Mouse (Mus musculus): ENCODE results near the gene St8sia1.

St8sia1 gene

DNA sequence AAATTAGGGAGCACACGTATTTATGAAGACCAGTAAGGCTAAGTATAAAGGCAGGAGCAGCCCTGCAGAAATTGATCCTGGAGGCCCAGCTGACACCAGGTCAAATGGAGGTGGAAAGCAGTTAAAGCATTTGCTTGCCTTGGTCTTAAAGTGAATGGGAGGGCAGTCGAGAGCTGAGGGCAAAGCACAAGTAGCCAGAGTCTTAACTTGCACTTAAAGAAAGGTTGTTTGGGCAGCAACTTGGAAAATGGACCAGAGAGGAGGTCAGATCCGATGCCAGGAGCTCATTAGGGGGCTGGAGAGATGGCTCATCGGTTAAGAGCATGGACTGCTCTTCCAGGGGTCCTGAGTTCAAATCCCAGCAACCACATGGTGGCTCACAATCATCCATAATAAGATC, 70.5 kb downstream of the St8sia1 start:
- no peak for DNase-seq

DNA sequence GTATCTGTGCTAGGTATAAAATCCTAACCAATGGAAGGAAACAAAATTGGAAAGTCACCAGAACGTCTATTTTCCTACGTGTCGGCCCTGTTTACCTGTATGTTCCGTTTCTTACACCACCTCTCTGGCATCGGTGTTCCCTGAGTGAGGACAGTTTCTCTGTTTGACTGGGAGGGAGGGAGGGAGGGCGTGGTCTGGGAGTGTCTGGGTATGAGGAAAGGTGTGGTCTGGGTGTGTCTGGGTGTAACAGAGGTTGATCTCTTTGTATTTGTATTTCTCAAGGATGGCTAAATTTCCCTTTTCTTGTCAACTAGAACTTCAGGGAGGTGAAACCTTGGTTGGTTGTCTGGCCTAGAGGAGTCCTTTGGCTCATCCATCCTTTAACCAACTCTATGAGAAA, 73.9 kb downstream of the St8sia1 start:
- no peak for DNase-seq

DNA sequence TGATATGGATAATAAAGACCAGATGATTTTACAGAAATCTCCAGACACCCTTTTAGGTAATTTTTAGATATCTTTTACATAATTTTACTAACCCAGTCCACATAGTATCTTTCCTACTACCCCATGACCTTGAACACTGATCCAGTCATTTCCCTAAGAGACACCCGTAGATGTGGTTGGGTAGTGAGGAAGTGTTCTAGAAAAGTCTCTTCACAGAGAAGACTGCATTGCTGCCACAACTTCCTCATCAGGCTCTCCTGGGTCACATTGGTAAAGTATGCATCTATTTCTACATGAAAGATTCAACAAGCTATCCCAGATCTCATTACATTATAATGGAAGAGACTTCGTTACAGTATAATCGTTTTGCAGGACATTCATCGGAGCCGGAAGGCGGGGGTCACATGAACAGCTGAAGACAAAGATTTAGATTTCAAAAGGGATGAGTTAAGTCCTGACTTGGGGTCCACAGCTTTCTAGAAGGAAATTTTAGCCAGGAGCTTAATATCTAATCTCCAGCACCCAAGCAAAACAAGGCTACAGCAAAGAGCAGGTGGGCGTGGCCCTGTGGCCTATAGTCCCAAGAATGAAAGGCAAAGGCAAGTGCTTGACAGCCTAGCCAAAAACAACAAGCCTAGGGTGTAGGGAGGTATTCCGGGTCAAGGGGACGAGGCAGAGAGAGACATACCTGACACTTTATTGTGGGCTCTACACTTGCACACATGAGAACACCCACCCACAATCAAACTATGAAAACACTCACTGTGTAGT, 75.1 kb downstream of the St8sia1 start:
- DNase-seq, result peak; percentile 59

DNA sequence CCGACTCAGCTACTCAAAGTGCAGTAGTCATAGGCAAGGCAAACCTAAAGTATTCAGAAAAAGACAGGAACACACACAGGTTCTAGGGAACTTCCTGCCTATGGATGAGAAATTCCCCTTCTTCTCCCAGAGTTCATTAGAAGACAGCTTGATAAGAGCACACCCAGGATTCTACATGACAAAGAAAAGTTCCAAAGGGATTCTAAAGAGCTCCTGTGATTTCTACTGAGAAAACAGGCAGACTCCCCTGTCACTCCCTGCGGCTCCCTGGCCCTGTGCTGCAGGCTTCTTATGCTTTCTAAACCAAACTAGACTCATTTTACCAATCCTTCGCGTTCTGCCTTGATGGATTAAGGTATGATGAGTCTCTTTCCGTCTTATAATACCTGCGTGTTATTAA, 75.9 kb downstream of the St8sia1 start:
- no peak for DNase-seq

DNA sequence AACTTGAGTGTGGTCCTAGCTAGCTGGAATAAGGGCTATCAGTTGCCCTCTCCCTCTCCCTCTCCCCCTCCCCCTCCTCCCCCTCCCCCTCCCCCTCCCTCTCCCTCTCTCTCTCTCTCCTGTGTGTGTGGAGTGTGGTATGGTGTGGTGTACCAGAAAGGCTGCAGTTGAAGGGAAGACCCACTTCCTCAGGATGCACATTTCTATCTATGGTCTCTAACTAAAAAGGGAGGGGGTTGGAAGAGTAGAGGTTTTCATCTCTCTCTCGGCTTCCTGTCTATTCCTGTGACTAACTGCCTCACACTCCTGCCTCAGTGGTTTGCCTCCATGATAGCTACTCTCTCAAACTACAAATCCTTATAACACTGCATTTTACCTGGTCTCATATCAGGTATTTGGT, 76.9 kb downstream of the St8sia1 start:
- no peak for DNase-seq

DNA sequence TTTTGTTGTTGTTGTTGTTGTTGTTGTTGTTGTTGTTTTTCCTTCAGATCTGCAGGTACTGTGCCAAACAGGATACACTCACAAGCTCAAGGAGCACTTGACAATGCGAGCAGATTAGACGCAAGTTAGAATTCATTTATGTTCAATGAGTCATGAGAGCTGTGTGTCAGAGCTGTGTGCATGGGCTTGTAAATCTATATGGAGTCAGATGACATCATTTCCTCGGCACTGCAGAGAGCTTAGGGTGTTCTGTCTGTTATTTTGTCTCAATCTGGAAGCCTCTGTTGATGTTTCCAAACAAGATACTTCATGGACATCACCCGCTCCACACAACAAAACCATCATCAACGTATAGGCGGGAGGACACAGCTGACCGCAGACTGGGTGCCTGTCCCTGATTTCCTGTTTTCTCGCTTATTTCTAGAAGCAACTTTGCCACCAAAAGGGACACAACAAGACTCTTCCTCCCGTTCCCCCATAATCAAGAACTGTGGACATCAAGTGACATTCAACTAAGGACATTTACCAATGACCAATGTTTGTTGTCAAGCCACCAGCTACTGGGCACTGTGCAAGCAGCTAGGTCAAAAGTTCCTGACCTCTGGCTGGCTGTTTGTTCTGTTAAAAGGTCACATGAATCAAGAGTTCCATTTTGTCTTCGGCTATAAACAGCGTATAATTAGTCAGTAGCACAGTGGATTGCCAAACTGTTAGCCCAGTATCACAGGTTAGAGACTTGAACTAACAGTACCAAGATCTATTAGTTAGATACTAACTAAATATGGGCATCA, 78.7 kb downstream of the St8sia1 start:
- DNase-seq, result no peak

DNA sequence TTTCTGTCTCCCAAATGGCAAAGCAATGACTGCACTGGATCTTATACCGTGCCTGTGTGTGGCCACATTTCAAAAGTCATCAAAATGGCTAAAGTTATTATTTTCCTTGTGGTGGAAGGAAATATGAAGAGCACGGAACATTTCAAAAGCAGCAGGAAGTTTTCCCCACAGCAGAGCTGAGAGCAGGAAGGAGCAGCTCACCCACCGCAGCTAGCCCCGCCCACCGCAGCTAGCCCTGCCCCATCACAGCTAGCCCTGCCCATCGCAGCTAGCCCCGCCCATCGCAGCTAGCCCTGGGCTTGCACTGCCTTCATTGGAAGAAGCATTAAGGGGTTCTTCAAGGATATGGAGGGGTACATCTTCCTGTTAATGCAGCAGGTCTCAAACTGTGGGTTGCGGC, 80.1 kb downstream of the St8sia1 start:
- peak; percentile 51 for DNase-seq

DNA sequence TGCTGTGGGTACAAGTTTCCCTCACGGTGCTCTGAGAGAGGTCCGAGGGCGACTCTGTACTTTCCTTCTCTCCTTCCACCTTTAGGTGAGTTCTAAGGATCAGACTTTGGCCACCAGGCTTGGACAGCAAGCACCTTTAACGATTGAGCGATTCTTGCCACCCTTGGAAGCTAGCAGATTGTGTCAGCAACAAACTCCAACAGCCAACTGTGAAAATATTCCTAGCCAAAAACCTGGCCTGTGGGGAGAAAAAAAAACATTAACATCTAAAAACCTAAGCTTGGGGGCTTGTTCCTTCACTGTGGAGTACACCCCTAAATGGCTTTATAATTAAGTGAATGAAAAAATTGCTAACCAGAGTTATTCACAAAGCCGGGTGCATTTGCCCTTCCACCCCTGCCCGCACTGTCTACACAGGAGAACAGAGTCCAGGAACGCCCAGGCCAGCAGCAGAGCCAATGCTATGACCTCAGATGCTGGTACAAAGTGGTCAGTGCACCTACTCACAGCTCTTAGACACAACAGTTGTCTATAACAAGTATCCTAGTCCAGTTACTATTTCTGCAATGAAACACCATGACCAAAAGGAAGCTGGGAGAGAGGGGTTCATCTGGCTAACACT, 83.3 kb downstream of the St8sia1 start:
- DNase-seq, result peak; percentile 81

DNA sequence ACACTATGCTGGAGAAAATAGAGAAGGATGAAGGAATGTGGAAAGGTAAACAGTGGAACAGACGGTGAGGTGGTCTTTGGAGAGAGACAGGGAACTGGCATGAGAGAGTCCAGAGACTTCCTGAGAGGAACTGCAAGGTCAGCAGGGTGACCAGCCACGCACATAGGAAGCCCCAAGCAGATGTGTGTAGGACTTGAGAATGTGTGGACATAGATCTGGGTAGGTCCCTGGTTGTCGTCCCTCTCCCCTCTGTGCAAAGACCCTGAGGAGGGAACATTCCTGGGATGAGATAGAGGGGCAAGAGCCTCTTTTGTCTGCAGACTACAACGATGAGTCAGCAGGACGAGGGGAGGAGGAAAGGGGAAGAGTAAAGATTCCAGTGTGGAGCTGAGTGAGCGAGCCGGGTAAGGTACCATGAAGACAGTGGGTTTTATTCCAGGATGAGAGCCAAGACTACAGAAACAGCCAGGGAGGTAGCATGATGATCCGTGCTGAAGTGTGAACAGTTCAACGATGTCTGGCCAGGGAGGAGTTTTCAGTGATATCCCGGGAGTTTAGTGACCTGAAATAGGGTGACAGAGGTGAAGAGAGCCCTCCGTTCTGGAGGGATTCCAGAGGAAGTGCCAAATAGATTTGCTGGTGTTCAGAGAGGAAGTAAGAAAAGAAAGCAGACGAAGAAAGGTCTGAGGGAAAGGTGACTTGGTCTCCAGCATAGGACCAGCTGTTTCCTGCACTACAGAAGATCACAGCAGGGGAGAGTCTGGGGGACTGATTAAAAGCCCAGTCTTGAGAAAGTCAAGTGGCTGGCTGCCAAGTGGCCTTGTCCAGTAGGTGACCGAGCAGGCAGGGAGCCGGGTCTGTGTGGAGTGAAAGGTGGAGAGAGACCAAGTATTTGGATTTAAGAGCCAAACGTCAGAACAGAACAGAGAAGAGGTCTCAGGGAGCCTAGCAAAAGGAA, 85.2 kb downstream of the St8sia1 start:
- peak; percentile 91 for DNase-seq

DNA sequence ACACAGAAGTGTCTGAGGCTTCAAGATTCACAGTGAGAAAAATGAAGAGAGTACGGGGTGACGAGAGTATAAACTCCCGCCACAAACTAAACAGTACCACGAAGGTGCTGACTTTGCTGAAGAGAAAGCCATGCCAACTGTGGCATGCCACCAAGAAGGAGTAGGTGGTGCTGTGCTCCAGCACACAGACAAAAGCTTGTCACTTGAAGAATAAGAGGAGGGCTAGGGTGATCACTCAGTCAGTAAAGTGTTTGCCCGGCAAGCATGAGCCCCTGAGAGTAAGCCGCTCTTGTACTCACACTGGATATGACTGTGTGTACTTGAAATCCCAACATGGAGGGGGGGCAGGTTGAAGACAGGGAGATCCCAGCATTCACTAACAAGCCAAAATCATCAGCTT, 87.0 kb downstream of the St8sia1 start:
- DNase-seq, result no peak

DNA sequence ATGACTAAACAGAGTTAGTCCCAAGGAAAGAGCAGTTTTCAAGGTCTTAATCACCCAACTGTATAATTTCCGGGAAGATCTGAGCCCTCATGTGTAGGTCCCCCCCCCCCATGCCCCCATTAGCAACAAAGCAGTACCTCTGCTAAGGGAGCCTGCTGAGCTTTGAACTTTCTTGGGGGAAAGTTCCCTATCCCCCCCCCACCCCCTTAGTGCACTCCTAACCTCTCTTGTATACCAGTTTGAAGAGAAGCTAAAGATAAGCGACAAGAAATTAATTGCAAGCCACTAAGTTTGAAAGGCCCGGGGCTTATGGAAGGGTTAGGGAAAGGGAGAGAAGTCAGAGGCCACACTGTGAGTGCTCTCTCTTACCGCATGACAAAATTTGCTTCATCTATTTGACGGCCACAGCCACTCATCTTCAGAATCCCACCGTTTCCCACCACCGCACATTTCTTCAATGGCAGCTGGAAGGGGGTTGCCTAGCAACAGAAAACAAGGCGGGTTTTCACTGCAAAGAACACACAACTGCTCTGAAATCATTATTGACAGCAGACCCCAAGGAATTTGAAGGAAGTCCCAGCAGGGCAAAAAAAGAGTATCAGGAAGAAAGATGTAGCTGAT, 87.9 kb downstream of the St8sia1 start:
- DNase-seq, result no peak

DNA sequence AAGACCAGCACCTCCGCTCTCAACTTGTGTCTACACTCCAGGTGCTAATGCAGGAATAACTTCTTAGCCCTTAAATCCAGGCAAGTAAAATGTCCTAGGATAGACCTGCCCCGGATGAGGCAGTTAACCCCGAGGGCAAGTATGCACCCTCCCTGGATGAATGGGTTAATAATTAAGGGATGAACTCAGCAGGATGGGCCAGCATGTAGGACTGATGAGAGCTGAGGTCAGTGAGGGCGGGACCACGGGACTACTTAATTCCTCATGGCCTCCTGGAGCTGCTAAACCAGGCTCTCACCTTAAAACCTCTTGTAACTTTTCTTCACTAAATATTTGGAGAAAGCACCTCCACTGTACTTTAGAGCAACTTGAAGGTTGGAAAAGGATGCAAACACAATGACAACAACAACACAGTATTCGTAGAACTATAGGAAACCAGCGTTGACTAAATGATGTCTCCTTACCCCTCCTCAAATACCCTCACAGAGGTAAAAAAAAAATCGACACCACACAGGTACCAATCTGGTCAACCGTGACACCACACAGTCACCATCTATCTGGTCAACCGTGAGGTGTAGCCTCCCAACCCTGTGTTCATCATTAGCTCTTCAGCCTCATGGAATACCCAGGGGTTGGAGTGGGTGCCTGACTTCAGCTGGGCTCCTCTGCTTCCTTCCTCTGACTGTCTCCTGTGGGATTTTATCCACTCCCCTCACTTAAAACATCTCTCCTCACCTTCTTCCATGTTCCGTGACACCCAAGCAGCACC, 90.3 kb downstream of the St8sia1 start:
- DNase-seq, result peak; percentile 85

DNA sequence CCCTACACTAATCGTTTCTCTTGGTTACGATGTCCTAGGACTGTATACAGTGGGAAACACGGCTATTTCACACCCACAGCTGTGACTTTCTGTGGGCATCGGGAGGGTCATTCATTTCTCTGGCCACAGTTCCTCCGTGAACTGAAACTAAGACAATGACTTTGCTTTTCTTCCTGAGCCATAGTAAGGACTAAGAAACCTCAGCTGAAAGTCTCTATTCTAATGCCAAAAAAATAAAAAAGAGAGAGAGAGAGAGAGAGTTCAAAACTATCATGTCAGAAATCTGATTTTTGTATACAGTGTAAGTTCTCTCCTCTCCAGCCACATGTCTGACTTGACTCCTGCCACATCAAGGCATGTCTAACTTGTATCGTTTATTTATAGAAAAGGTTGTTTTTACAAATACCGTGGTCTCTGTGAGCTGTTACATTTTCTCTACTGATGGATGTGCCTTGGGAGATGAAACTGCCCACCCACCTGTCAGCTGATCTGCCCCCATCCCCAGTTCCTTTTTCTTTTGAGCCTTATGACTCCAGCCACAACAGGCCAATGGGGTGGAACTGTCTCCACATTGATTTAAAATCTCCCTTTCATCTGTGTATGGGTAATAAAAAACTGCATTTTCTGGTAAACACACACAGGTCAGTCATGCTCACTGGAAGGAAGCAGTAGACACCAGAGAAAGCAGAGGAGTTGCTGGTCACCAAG, 94.4 kb downstream of the St8sia1 start:
- DNase-seq, result no peak

DNA sequence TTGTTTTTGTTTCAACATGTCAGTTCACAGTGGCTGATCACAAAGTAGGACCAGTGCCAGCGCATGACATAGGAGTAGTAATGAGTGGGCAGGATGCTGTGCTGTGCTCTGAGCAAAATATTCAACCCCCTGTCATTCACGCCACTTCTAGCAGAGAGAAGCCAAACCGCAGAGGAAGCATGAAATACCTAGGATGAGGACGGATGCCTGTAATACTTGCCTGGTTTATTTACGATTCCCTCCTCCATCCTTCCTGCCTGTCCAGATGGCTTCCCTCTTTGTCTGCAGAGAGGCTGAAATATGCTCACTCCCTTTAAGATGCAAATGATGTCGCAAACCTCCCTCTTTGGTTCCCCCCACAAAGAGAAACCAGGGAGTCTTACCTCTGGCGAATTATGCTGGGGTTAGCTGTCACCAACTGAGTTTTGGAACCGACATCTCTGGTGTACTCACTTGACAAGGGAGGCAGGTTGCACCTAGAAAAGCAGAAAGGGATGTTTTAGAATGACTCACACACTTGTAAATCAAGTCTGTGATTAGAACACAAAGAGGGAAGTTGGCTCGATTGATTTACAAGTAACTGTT, 96.7 kb downstream of the St8sia1 start:
- peak; percentile 67 for DNase-seq

DNA sequence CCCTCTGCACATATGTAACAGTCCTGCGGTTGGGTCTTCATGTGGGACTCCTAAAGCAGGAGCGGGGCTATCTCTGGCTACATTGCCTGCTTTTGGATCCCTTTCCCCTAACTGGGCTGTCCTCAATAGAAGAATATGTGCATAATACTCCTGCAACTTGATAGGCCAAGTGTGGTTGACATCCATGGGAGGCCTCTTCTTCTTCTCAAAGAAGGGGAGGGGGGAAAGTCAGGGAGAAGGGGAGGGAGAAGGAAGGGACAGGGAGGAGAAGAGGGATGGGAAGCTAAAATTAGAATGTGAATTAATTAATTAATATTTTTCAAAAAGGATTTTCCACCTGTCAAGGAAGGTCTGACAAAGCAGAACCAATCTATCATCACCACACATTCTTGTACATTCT, 97.2 kb downstream of the St8sia1 start:
- DNase-seq, result no peak

DNA sequence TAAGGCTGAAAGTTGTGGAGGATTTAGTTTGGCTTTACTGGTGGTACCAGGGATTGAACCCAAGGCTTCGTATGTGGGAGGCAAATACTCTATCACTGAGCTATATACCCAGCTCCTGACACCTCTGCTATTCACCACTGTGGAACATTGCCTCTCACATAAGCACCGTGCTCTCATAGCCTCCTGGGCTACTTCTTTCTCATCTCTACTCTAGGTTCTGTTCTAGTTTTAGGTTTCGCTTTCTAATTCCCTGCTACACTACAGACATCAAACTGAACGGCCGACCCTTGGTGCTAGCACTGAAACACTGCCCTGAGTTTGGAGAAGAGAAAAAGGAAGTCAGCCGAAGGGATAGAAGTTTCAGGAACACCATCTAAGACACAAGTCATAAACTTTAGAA, 99.1 kb downstream of the St8sia1 start:
- DNase-seq, result no peak

DNA sequence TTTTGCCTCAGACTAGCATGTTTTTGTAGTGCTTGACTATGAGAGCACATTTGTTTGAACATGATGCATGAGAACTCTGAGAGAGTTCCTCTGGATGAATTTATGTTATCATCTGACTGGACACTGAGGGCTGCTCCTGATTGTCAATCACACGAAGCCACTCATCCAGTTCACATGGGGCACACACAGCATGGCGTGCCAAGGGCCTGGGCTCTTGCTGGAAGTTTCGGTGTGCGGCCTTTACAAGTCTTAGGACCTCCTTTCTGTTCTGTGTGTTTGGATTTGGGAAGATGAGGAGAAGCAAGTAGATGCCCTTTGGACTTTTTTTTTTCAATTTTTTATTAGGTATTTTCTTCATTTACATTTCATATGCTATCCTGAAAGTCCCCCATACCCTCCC, 100.4 kb downstream of the St8sia1 start:
- no peak for DNase-seq

DNA sequence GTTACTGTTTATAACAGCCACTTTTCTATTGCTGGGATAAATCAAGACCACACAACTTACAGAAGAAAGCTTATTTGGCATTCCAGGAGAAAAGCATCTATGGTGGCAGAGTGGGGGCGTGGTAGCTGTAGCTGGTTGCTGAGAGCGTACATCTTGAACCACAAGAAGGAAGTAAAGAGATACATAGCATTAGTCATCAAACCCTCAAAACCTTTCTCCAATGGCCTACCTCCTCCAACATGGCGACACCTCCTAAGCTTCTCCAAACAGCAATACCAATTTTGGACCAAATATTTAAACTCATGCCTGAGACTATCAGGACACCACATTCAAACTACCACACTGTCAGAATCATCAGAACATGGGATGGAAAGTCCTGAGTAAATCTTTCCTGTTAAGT, 102.0 kb downstream of the St8sia1 start:
- no peak for DNase-seq

DNA sequence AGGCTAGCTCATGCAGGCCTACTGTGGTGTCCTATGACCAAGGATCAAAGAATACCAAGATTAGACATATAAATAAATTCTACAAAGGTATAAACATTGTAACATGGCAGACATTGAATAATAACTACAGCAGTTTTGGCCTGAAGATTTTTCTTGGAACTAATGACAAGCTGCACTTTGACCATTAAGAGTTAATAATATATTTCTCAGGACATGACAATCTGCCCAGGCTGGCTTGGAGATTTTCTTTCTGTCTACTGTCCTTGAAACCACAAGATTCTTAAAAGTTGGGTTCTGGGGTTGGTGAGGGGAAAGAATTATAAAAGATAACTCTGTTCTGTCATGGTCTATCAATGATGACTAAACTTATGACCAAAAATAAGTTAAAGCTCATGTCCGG, 103.9 kb downstream of the St8sia1 start:
- no peak for DNase-seq

DNA sequence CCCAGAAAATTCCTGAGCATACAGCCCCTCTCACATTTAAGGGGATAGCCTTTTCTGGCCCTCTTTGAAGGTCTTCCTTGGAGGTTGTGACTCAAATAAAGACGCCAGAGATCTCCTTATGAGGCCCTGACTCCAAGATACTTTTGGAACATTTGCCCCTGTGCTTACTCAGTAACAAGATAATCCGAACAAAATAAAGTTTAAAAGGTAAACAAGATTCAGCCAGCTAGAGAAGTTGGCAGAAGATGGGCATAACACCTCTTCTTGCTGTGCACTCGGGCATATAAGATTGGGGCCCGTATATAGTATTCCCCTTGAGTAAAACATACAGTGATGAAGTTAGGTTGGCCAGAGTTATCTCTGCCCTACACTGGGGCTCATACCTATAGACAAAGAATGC, 104.3 kb downstream of the St8sia1 start:
- no peak for DNase-seq
